Mouse (Mus musculus): ENCODE data around the gene Hist1h2an. TPM values are rescaled to one million over a fixed set of nuclear protein-coding genes. Genes with fewer than 3 reads are reported as not detected.
A peak's percentile ranks its signal among the peaks of the same experiment; 100 is the strongest.
"Not testable (repeated sequence)": the region's sequence is repeated elsewhere in the genome, so short reads cannot be mapped to it uniquely, and the experiment has no call there.

Gene Hist1h2an
- total and polyA plus RNA-seq, 2 experiments from 2014 or later: 1.8 to 677 TPM

DNA sequence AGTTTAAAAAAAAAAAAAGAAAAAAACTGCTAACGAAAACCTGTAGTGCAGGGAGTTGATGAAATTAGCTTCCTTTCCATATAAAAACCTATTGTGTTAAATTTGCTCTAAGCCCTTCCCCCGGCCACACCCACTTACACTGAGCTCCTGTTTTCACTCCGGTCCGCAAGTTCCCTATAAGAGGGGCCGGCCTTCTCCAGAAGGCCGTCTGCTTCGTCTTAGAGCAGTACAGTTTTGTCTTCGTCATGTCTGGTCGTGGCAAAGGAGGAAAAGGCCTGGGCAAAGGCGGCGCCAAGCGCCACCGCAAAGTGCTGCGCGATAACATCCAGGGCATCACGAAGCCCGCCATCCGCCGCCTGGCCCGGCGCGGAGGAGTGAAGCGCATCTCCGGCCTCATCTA, 24.5 kb upstream of the Hist1h2an start, which contains the start of gene Hist1h4m:
Gene Hist1h4m, plus strand, starts transcription at position 208 of the 400 bp plus-strand sequence.
- WGBS: no CpG with 5 or more reads among the region's 24 CpGs
- not testable (repeated sequence) for DNase-seq (ENCODE audit: low spot score); H3K9ac ChIP-seq (replicated peaks; ENCODE audit: low read depth, low read length); H3K4me3 ChIP-seq (ENCODE audit: low read depth, low read length); H3K4me2 ChIP-seq (ENCODE audit: low read depth, low read length); H3K4me1 ChIP-seq (ENCODE audit: control insufficient read depth, insufficient read depth); H3K9me3 ChIP-seq (replicated peaks; ENCODE audit: control insufficient read depth, low read length); H3K27me3 ChIP-seq (ENCODE audit: control insufficient read depth, insufficient read depth, low read length); H3K36me3 ChIP-seq (replicated peaks; ENCODE audit: control insufficient read depth, insufficient read depth, low read length)
- peak within 1 kb of the TSS; percentile 25; the same call in 1 of the 2 replicates for H3K27ac ChIP-seq (ENCODE audit: low read depth)
- ATAC-seq (ENCODE audit: insufficient read depth, low read depth): peak; percentile 63

DNA sequence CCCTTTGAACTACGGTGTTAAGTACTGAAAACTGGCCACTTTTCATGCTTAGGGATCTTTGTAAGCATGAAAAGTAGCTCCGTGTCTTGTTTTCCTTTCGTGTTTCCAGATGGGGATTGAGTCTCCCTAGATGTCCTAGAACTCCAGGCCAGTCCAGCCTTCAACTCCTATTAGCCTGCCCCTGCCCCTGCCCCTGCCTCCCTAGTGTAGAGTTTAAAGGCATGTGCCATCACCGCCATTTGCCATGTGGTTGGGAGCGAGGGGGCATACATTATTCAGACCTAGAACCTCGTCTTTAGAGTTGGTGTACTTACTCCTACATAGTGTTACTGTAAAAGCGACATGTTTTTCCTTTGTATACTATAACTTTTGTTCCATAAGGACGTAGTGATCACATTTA, 24.1 kb upstream of the Hist1h2an start:
- H3K4me2 ChIP-seq (ENCODE audit: low read depth, low read length); DNase-seq (ENCODE audit: low spot score); H3K9me3 ChIP-seq (replicated peaks; ENCODE audit: control insufficient read depth, low read length); H3K4me1 ChIP-seq (ENCODE audit: control insufficient read depth, insufficient read depth); H3K9ac ChIP-seq (replicated peaks; ENCODE audit: low read depth, low read length); H3K27me3 ChIP-seq (ENCODE audit: control insufficient read depth, insufficient read depth, low read length); H3K4me3 ChIP-seq (ENCODE audit: low read depth, low read length); H3K36me3 ChIP-seq (replicated peaks; ENCODE audit: control insufficient read depth, insufficient read depth, low read length); H3K27ac ChIP-seq (ENCODE audit: low read depth); ATAC-seq (ENCODE audit: insufficient read depth, low read depth): not testable (repeated sequence)
- WGBS: no CpG with 5 or more reads among the region's 8 CpGs

DNA sequence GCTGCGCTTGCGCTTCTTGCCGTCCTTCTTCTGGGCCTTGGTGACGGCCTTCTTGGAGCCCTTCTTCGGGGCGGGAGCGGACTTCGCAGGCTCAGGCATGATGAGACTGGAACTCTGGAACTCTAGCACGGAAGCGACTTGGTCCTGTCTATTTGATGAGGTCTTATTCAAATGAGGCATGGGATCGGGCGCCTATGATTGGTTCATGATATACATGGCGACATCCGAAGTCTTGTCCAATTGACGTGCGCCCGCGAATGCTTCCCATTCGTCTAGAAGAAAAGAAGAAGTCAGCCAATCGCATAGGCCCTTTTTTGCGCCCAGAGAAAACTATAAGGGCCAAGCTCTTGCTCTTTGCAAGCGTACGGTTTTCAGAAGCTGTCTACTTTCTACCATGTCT, 23.1 kb upstream of the Hist1h2an start, which contains the start of the genes Hist1h2bq and Hist1h2ao:
Gene Hist1h2bq, minus strand, starts transcription at position 125 of the 400 bp plus-strand sequence.
Gene Hist1h2ao, plus strand, starts transcription at position 393 of the 400 bp plus-strand sequence.
- H3K9me3 ChIP-seq (replicated peaks; ENCODE audit: control insufficient read depth, low read length); H3K4me2 ChIP-seq (ENCODE audit: low read depth, low read length); H3K27ac ChIP-seq (ENCODE audit: low read depth); H3K4me3 ChIP-seq (ENCODE audit: low read depth, low read length); H3K4me1 ChIP-seq (ENCODE audit: control insufficient read depth, insufficient read depth); H3K9ac ChIP-seq (replicated peaks; ENCODE audit: low read depth, low read length); H3K27me3 ChIP-seq (ENCODE audit: control insufficient read depth, insufficient read depth, low read length); H3K36me3 ChIP-seq (replicated peaks; ENCODE audit: control insufficient read depth, insufficient read depth, low read length); DNase-seq (ENCODE audit: low spot score): not testable (repeated sequence)
- no CpG with 5 or more reads among the region's 23 CpGs for WGBS
- peak; percentile 95 for ATAC-seq (ENCODE audit: insufficient read depth, low read depth)

DNA sequence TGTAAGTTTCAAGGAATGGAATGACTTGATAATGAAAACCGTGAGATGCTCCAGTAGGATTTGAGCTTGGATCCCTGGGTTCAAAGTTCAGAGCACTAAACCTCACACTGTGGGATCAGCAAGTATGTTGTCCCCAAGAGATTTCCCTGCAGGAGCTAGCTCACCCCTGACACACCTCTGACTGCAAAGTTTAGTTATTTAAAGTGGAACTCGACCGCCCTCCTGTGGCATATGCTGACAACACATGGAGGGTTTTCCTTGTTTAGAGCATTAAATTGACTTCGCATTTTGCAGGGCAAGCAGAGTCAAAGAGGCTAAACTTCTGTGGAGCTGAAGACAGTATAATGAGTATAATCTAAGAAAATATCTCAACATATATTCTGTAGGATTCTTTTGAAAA, 16.0 kb upstream of the Hist1h2an start:
- not testable (repeated sequence) for H3K4me2 ChIP-seq (ENCODE audit: low read depth, low read length); DNase-seq (ENCODE audit: low spot score); H3K4me3 ChIP-seq (ENCODE audit: low read depth, low read length); H3K36me3 ChIP-seq (replicated peaks; ENCODE audit: control insufficient read depth, insufficient read depth, low read length); H3K27ac ChIP-seq (ENCODE audit: low read depth); H3K9ac ChIP-seq (replicated peaks; ENCODE audit: low read depth, low read length); H3K9me3 ChIP-seq (replicated peaks; ENCODE audit: control insufficient read depth, low read length); H3K27me3 ChIP-seq (ENCODE audit: control insufficient read depth, insufficient read depth, low read length); H3K4me1 ChIP-seq (ENCODE audit: control insufficient read depth, insufficient read depth)
- peak; percentile 66; the same call in 1 of the 2 replicates for ATAC-seq (ENCODE audit: insufficient read depth, low read depth)
- no CpG with 5 or more reads among the region's 4 CpGs for WGBS

DNA sequence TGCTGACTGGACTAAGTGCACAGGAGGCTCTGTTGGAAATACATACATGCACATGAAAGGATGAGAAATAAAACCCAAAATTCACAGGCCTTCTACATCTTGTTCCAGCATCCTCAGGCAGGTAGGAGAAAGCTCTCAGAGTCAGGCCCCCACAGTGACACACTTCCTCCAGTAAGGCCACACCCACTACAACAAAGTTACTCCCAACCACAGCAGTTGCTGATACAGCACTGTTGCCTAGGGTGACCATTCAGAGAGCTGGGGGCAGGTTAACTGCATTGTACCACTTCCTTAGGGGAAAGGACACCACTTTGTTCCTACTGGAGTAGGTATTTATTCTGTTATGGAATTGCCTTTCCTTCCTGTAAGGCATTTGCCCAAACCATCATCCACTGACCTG, 10.1 kb upstream of the Hist1h2an start:
- not testable (repeated sequence) for H3K4me1 ChIP-seq (ENCODE audit: control insufficient read depth, insufficient read depth); DNase-seq (ENCODE audit: low spot score); H3K9ac ChIP-seq (replicated peaks; ENCODE audit: low read depth, low read length); H3K27ac ChIP-seq (ENCODE audit: low read depth); H3K4me2 ChIP-seq (ENCODE audit: low read depth, low read length); H3K27me3 ChIP-seq (ENCODE audit: control insufficient read depth, insufficient read depth, low read length); H3K36me3 ChIP-seq (replicated peaks; ENCODE audit: control insufficient read depth, insufficient read depth, low read length); ATAC-seq (ENCODE audit: insufficient read depth, low read depth); H3K9me3 ChIP-seq (replicated peaks; ENCODE audit: control insufficient read depth, low read length); H3K4me3 ChIP-seq (ENCODE audit: low read depth, low read length)

DNA sequence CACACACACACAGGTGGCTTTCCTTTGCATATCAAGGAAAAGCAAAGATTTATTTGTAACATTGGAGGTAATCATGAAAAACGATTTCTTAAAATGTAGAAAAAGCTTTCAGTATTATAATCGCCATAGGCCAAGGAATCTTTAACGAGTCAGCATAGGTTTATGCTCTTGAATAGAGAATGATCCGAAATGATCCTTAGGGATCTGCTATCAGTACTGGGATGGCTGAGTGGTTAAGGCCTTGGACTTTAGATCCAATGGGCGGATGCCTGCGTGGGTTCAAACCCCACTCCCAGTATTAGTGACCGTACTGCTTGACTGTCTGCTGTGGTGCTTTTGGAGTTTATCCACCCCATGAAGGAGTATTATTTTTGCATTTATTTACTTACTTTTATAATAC, 8.6 kb upstream of the Hist1h2an start:
- no peak for TF ChIP-seq EP300 (IDR thresholded peaks at IDR 0.05; ENCODE audit: low read depth)
- no peak for TF ChIP-seq CTCF (IDR thresholded peaks at IDR 0.05; ENCODE audit: low read depth)
- Histone ChIP-seq H3K27ac (ENCODE audit: low read depth) (no peak overlapping the region), H3K4me2 (ENCODE audit: low read depth, low read length) (no peak overlapping the region), H3K4me1 (ENCODE audit: control insufficient read depth, insufficient read depth) (peaks cover 5% of the 10 kb centered on the region; the same call in 1 of the 2 replicates), H3K9ac (replicated peaks; ENCODE audit: low read depth, low read length) (no peak overlapping the region), H3K4me3 (ENCODE audit: low read depth, low read length) (no peak overlapping the region), H3K27me3 (ENCODE audit: control insufficient read depth, insufficient read depth, low read length) (no peaks in the 10 kb centered on the region), H3K9me3 (replicated peaks; ENCODE audit: control insufficient read depth, low read length) (no peaks in the 10 kb centered on the region), H3K36me3 (replicated peaks; ENCODE audit: control insufficient read depth, insufficient read depth, low read length) (no peaks in the 10 kb centered on the region)
- DNase-seq (ENCODE audit: low spot score) (no peak), ATAC-seq (ENCODE audit: insufficient read depth, low read depth) (no peak)
- 87% methylated on average over 7 of the region's 7 CpGs for WGBS

Data from heart, postnatal 0 days (tissue).